Mouse (Mus musculus) ovary, postnatal 14 days (tissue): Measurements from ENCODE around the gene Hes5.

ENCODE experiments used
- DNase-seq: peaks from one replicate; pipeline ENCODE4 v3.0.0; 2022; ENCODE audit warnings: low spot score

Gene Hes5

DNA sequence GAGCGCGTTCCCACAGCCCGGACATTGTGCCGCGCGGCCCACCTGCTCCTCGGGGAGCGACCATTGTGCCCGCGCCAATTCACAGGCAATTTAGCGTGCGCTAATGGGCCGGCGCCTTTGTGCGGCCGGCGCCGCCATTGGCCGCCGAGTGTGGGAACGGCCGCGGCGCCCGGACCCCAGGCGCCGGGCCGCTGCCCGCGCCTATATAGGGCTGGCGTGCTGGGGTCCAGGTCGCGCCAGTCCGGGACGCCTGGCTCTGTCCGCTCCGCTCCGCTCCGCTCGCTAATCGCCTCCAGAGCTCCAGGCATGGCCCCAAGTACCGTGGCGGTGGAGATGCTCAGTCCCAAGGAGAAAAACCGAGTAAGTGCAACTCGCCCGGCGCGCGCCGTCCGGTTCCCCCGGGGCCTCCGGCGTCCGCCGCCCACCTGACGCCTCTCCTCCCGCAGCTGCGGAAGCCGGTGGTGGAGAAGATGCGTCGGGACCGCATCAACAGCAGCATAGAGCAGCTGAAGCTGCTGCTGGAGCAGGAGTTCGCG, at the start of gene Hes5:
Hes5 (plus strand) TSS at position 234 of the 536 bp plus-strand sequence.
- DNase-seq: no peak

- DNase-seq: no peak
These were observed 49.1 kb upstream of the Hes5 start for GRCm38 (mm10) chr4:154911644-154912043.

GRCm38 (mm10) chr4:154913845-154914244, 46.9 kb upstream of the Hes5 start:
- DNase-seq: no peak

DNA sequence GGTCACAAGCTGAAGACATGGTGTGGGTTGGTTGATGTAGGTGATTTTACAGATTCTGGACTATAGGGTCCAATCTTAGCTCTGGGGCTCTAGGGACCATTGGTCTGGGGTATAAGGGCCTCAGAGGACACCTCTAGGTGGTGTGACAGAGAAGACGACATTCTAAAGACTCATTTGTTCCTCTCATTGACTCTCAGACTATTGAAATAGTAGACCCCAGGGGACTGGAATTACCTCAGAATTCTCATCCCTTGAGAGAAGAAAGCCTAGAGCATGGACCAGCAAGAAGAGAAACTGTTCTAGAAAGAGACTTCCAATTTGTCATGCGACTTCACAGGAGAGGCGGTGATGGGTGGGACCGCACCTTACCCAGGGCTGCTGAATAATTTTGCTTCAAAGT, 46.5 kb upstream of the Hes5 start:
- no peak for DNase-seq

DNA sequence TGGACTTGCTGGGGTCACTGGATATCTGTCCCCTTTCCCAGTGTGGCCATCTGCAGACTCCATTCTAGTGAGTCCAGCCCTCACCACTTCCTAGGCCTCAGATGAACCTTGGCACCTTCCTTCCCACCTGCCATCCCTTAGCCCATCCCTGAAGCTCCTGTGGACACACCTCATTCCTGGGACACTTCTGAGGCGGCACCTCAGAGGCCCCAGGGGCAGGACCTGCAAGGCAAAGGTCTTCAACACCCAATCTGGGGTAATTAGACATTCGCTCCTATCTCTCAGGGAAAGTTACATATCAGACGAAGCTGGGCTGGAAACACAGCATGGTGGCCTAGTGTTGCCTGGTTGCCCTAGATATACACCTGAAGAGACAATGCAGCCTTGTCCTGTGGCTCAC, 46.0 kb upstream of the Hes5 start:
- DNase-seq: no peak

- DNase-seq: no peak
These were observed 45.4 kb upstream of the Hes5 start for GRCm38 (mm10) chr4:154915286-154915685.

DNA sequence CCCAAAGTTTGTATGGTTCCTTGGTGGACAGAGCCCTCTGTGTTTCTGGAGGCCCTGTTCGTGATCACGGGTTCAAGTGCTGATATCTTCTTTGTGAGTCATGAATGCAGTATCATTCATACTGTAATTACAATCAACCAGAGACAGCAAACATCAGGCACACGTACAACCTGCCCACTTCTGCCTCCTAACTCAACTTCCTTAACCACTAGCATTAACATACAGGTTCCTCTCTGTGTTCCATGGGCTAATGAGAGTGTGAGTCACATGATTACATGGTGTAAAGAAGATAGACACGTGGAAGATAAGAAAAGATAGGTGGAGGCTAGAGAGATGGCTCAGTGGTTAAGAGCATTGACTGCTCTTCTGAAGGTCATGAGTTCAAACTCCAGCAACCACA, 44.1 kb upstream of the Hes5 start:
- DNase-seq: no peak

- DNase-seq: no peak
These were observed 38.4 kb upstream of the Hes5 start for GRCm38 (mm10) chr4:154922291-154922690.

GRCm38 (mm10) chr4:154922931-154923330, 37.8 kb upstream of the Hes5 start:
- DNase-seq: no peak

- DNase-seq: no peak
These were observed 35.3 kb upstream of the Hes5 start for GRCm38 (mm10) chr4:154925413-154925812.

GRCm38 (mm10) chr4:154926969-154927898, 33.5 kb upstream of the Hes5 start:
- DNase-seq: no peak

- no peak for DNase-seq
These were observed 32.8 kb upstream of the Hes5 start for GRCm38 (mm10) chr4:154927899-154928337.

GRCm38 (mm10) chr4:154928395-154929087, 32.2 kb upstream of the Hes5 start, which contains the start of gene Tnfrsf14:
Gene Tnfrsf14, minus strand, starts transcription at chr4:154928563.
- DNase-seq: no peak

GRCm38 (mm10) chr4:154929088-154929660, 31.5 kb upstream of the Hes5 start:
- DNase-seq: no peak

DNA sequence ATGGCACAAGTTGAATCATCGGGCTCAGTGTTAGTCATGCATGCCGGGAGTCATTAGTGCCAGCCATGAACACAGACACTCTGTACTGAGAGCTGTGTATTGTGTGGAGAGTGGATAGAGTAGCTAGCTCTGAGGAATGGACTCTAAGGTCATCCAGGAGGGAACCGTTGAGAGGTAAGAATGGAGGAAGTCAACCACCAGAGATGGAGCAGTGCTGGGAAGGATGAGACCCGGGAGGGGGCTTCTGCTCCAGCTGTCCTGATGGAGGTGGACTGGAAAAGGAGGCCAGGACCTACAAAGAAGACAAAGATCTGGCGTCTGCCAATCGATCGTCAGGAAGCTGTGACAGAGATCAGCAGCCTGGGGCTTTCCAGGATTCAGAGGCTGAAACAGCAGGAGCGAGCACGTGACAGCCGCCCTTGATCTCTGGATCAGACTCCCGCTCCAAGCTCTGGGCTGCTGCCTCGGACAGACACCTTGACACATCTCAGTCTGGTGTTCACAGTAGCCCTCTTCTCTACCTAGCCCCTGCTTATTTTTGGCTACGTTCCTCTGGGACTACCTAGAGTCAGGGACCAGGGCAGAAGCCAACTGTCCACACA, 27.3 kb upstream of the Hes5 start:
- no peak for DNase-seq

GRCm38 (mm10) chr4:154934800-154935199, 25.9 kb upstream of the Hes5 start:
- DNase-seq: no peak

GRCm38 (mm10) chr4:154935788-154936187, 24.9 kb upstream of the Hes5 start:
- DNase-seq: no peak

DNA sequence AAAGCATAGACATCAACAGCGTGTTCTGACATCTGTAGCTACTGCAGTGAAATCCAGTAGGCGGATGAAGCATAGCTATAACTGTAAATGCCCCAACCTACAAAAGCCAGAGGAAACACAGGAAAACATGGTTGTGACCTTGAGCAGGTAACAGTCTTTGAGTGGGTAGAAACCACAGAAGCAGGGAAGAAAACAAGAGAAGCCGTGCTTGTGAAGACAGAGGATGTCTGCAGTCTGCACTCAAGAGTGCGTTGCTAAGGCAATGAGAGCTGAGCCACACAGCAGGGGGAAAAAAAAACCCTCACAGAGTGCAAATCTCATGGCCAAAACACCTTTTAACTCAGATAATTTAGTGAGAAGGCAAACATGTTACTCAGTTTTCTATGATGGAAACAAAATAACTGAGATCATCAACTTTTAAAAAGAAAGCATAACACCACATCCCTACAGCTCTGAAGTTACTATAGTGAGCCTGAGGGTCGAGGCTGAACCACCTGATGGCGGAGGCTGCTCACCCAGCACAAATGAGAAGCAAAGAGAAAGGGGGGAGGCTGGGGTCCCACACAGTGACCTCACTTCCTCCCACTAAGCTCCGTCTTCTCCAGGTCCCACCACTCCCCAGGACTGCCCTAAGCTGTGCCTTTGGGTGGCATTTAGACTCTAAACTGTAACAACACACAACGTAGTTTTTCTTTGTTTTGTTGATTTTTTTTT, 24.0 kb upstream of the Hes5 start:
- DNase-seq: no peak

DNA sequence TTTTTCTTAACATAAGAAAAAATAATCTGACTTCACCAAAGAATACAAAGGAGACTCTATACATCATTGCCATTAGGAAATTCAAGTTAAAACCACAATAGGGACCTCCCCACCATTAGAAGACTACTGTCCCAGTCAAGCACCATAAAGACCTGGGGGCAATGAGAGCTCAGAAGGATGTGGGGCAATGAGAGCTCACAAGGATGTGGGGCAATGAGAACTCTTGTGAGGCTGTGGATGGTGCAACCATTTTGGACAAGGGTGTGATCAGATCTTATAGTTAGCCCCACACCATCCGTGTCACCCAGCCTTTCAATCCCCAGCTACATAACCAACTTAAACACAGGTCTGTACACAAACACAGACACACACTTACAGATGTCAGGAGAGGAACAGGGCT, 23.0 kb upstream of the Hes5 start:
- DNase-seq: no peak

DNA sequence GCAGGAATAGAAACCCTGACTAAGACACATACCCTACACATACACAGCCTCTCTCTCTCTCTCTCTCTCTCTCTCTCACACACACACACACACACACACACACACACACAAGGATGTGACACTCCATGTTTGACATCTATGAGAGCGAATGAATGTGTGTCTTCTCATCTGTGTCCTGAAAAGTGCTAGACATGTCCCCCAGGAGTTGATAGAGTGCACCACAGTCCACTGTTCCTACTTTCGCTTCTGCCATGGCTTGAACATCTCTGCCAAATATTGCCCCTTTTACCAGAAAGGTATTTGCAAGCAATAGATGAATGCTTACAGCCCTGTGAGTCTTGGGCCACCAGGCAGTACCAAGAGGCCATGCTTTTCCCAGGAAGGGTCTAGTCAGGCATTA, 20.6 kb upstream of the Hes5 start:
- DNase-seq: no peak

DNA sequence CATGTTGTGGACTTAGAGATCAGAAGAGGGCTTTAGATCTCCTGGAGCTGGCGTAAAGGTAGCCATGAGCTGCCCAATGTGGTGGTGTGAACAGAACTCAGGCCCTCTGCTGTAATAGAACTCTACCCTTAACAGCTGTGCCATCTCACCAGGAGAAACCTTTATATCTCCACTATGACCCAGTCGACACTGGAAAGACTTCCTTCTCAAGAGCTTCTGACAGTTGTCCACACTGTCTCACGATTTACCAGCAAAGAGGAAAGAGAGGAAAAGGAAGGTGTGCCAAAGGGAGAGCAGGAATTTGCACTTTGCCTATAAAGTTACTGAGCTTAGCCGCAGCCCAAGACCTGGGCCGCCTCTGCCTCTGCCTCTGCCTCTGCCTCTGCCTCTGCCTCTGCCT, 18.9 kb upstream of the Hes5 start:
- DNase-seq: no peak
